Mouse (Mus musculus) cerebellum, adult 2 months (tissue): ENCODE results near the gene Slc12a9.

Experiments used
- CTCF ChIP-seq: fragments of 200-500 bp; IDR thresholded peaks from 2 replicates; pipeline ENCODE4 v1.5.1; 2011; ENCODE audit warnings: low read depth, mild to moderate bottlenecking, control low read depth, low read length, moderate library complexity, borderline replicate concordance; ENCODE audit not compliant: insufficient read depth
- POLR2A ChIP-seq: fragments of 200-500 bp; IDR thresholded peaks from 2 replicates; pipeline ENCODE4 v1.6.1; 2011; ENCODE audit warnings: low read length, control low read depth, borderline replicate concordance; ENCODE audit not compliant: insufficient read depth

- no peak for TF ChIP-seq POLR2A
- no peak for TF ChIP-seq CTCF
These were observed 12.4 kb downstream of the Slc12a9 start for GRCm38 (mm10) chr5:137320996-137321395.
